Mouse (Mus musculus): ENCODE results near the gene Ctse.

The Ctse gene

DNA sequence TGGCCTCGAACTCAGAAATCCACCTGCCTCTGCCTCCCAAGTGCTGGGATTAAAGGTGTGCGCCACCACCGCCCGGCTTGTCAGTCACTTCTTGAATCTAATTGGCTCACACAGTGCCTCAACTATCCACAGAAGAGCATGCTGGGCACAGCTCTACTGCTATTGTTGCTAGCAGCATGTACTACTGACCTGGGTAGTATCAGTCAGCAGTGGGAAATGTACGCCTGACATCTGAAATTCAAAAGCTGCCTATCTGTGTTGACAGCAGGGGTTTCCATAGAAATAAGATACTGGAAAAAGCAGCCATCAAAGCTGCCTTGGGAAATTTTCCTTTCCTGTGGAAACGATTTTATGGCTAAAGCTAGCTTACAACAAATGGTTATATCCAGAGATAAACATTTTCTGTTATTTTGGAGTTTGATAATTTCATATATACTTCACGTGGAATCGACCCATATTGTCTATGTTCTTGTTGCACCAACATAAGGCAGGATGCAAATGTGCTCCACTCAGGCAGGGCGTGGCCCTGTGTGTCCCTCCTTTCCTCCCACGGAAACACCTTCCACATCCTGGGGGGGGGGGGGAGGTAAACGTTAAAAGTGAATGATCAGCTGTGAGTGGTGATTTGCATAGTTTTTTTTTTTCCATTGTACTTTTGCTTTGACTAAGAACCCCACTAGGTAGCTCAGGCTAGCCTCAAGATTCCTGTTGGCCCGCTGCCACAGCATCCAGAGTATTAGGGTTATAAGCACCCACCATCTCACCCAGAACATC lies 14.8 kb downstream of the Ctse start:
- DNase-seq (ENCODE audit: low read depth): peak; percentile 80

GRCm38 (mm10) chr1:131655601-131656000 lies 17.5 kb downstream of the Ctse start:
- DNase-seq (ENCODE audit: low read depth): no peak

DNA sequence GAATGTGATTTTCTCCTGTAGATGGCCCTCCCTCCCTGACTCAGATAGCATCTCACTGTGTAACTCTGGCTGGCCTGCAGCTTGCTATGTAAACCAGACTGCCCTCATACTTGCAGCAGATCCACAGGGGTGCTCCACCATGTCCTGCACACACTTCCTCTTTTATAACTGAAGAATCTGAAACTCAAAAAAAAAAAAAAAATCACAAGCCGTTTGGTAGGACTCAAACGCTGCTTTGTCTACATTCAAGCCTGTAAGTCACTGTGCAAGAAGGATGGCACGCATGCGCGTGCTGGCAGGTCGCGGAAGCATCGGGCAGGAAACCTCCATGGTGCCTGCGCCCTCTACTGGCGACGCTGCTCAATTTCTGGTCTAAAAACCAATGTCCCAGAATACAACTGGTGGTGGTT lies 19.8 kb downstream of the Ctse start:
- peak; percentile 97 for DNase-seq (ENCODE audit: low read depth)

GRCm38 (mm10) chr1:131659512-131660085 lies 21.5 kb downstream of the Ctse start:
- DNase-seq (ENCODE audit: low read depth): no peak

GRCm38 (mm10) chr1:131660266-131660665 lies 22.2 kb downstream of the Ctse start:
- no peak for DNase-seq (ENCODE audit: low read depth)

- no peak for DNase-seq (ENCODE audit: low read depth)
These were observed 22.8 kb downstream of the Ctse start for GRCm38 (mm10) chr1:131660716-131661472.

GRCm38 (mm10) chr1:131661749-131662148 lies 23.6 kb downstream of the Ctse start:
- no peak for DNase-seq (ENCODE audit: low read depth)

GRCm38 (mm10) chr1:131663286-131663995 lies 25.3 kb downstream of the Ctse start:
- no peak for DNase-seq (ENCODE audit: low read depth)

- DNase-seq (ENCODE audit: low read depth): no peak
These were observed 26.0 kb downstream of the Ctse start for GRCm38 (mm10) chr1:131664136-131664535.

- DNase-seq (ENCODE audit: low read depth): no peak
These were observed 27.8 kb downstream of the Ctse start for GRCm38 (mm10) chr1:131665886-131666285.

DNA sequence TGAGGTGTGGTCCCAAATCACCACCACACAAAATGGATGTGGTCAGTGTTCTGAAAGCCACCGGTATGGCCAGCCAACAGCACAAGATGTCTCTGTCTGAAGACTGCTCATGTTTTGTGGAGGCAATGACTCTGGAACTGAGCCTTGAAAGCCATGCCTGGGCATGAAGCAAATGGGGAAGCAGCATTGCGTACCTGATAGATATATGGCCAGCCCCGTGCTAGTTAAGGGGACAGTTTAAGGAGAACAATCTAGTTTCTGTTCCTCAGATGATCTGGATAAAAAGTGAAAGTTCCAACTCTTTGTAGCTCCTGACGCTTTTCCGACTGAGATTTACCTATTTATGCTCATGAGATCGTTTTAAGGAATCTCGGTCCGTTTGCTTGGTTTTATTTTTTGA lies 33.0 kb downstream of the Ctse start:
- no peak for DNase-seq (ENCODE audit: low read depth)

GRCm38 (mm10) chr1:131672361-131672760 lies 34.3 kb downstream of the Ctse start:
- DNase-seq (ENCODE audit: low read depth): no peak

GRCm38 (mm10) chr1:131679644-131680043 lies 41.5 kb downstream of the Ctse start:
- no peak for DNase-seq (ENCODE audit: low read depth)

DNA sequence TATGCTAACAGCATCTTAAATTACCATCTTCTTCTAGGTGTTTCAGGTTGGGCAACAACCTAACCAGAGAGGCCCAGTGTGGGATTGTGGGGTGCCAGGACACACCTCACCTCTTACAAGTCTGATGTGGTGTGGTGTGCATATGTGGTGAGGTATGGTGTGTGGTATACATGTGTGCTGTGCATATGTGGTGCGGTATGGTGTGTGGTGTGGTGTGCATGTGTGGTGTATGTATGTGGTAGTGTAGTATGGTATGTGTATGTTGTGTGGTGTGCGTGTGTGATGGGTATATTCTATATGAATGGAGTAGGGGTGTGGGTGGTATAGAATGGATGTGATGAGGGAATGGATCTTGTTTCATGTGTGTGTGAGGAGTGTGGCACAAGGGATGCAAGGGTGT lies 49.6 kb downstream of the Ctse start:
- DNase-seq (ENCODE audit: low read depth): no peak

- no peak for DNase-seq (ENCODE audit: low read depth)
These were observed 50.4 kb downstream of the Ctse start, which contains the start of gene Rab7b for GRCm38 (mm10) chr1:131688475-131688874. Gene Rab7b (plus strand): TSS chr1:131688695.

DNA sequence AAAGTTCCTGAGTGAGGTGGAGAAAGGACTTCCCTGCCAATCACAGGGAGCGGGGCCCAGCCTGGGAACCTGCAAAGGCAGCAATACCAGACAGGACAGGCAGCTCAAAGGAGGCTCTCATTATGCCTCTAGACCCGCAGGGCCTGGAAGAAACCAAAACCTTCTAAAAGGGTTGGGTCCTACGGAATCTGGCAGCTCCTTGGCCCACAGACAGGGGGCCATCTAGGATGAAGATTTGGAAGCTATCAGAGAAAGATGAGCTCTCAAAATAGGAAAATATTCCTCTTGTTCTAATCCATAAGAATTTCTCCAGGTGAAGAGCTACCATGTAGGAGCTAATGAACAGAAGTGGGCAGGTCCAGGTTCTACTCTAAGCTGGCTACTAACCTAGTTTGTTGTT lies 50.9 kb downstream of the Ctse start:
- no peak for DNase-seq (ENCODE audit: low read depth)

GRCm38 (mm10) chr1:131689899-131690298 lies 51.8 kb downstream of the Ctse start:
- DNase-seq (ENCODE audit: low read depth): no peak

DNA sequence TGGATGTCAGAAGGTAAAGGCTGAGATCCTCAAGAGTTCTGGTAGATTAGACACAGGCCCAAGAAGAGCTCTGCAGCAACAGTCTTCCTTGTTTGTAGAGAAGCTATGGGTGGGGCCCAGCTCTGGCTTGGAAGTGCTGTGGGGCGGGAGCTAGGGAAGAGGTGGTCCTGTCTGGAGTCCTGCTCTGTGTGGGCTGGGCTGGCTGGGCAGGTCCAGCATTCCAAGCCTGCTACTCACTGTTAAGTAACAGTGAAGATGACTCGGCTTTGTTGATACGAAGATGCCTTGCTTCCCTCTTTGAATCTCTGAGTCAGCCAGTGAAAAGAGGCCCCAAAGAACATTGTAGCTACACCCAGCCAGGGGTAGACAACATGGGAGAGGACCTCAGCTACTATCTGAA lies 52.3 kb downstream of the Ctse start:
- no peak for DNase-seq (ENCODE audit: low read depth)

DNA sequence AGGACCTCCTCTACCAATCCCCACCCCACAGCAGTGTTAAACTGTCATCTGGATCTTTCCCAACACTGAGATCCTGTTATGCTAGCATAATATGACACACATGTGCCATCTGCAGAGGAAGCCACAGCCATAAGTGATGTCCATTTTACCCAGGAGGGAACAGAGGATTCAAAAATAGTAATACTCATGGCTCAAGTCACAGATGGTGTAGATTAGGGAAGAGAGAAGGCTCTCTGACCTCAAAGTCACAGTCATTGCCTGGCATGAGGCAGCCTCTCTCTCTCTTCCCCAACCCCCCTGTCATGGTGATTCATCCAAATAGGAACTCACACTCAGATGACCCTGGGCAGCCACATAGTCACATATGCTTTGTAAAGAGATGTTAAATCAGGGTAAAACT lies 53.2 kb downstream of the Ctse start:
- DNase-seq (ENCODE audit: low read depth): no peak

- DNase-seq (ENCODE audit: low read depth): no peak
These were observed 57.2 kb downstream of the Ctse start for GRCm38 (mm10) chr1:131695308-131695707.

GRCm38 (mm10) chr1:131696325-131696724 lies 58.2 kb downstream of the Ctse start:
- no peak for DNase-seq (ENCODE audit: low read depth)

DNA sequence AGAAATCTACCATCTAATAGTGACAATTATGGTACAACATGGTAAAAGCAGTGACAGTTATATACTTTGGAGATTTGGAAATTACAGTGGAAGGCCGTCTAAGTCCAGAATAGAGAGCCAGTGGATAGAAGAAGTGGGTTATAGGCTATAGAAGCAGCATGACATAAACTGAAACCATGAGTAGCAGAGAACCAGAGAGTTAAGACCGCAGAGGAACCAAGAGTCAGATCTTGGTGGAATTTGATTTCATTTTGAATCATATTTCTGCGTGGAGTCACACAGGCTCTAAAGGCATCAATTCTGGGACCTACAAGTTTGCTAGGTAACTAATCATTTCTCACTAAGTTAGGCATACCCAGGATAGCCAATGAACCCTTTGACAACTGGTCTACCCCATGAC lies 60.7 kb downstream of the Ctse start:
- no peak for DNase-seq (ENCODE audit: low read depth)

All from induced T-regulatory cell, adult 2 months (primary cell).